Mouse (Mus musculus) kidney, postnatal 0 days (tissue): ENCODE data around the gene Adamts12. TPM values are rescaled to one million over a fixed set of nuclear protein-coding genes. Genes with fewer than 3 reads are reported as not detected.

Experiments used
- ATAC-seq: fragments of 200-750 bp; cut with Nextera tagmentation; replicated peaks from 2 replicates; pipeline ENCODE4 v1.8.0; 2017; ENCODE audit warnings: low read depth, moderate number of reproducible peaks, moderate TSS enrichment, moderate library complexity; ENCODE audit not compliant: low FRiP score
- DNase-seq: peaks from one replicate; pipeline ENCODE4 v3.0.0-alpha.2; 2016; ENCODE audit warnings: low spot score
- H3K27ac ChIP-seq: fragments of 300-500 bp; sonication (generic); 2 replicates; pipeline ENCODE4 v1.5.1; 2014; ENCODE audit warnings: mild to moderate bottlenecking
- H3K27me3 ChIP-seq: fragments of 300-500 bp; sonication (generic); 2 replicates; pipeline ENCODE4 v1.6.1; 2014; ENCODE audit warnings: low read length, mixed read lengths; ENCODE audit not compliant: insufficient read depth
- H3K36me3 ChIP-seq: fragments of 300-500 bp; sonication (generic); 2 replicates; pipeline ENCODE4 v1.6.1; 2014; ENCODE audit warnings: low read length, mixed read lengths; ENCODE audit not compliant: insufficient read depth
- H3K4me1 ChIP-seq: fragments of 300-500 bp; sonication (generic); replicated peaks from 2 replicates; pipeline ENCODE4 v1.6.1; 2014; ENCODE audit warnings: antibody characterized with exemption, low read length, mixed read lengths; ENCODE audit not compliant: insufficient read depth
- H3K4me2 ChIP-seq: fragments of 300-500 bp; sonication (generic); 2 replicates; pipeline ENCODE4 v1.6.1; 2014; ENCODE audit warnings: mild to moderate bottlenecking, low read length, moderate library complexity, mixed read lengths
- H3K4me3 ChIP-seq: fragments of 300-500 bp; sonication (generic); replicated peaks from 2 replicates; pipeline ENCODE4 v1.5.1; 2014; ENCODE audit warnings: low read depth, low read length
- H3K9ac ChIP-seq: fragments of 300-500 bp; sonication (generic); 2 replicates; pipeline ENCODE4 v1.6.1; 2014; ENCODE audit warnings: low read depth, low read length
- H3K9me3 ChIP-seq: fragments of 300-500 bp; sonication (generic); replicated peaks from 2 replicates; pipeline ENCODE4 v1.6.1; 2016; ENCODE audit warnings: low read length, inconsistent platforms, mixed read lengths
- CTCF ChIP-seq: IDR thresholded peaks from 2 replicates; pipeline ENCODE4 v1.5.1; 2016; ENCODE audit warnings: antibody characterized with exemption, low read depth, mild to moderate bottlenecking, moderate library complexity
- WGBS: fragments of 180-500 bp; shearing (Covaris S2); extraction: QIAGEN DNeasy Blood & Tissue Kit; methylation state at CpG from one replicate; pipeline ENCODE4 v1.1.7; 2014; 5-methylcytosine and 5-hydroxymethylcytosine counted together
- polyA plus RNA-seq: library from polyadenylated mRNA; unstranded; fragments of >200 nt; fragmentation: Nextera tagmentation; extraction: Ambion mirVana; gene quantifications from 2 replicates; pipeline ENCODE4 v1.2.1, GENCODE M21; 2015

Gene Adamts12
- polyA plus RNA-seq, 1 experiment from 2014 or later = 2.1 TPM

- no peaks in the 10 kb centered on the region for H3K36me3 ChIP-seq
- WGBS = 88% methylated on average over 5 of the region's 5 CpGs
- no peak for TF ChIP-seq CTCF
Observed at GRCm38 (mm10) chr15:11042828-11043227, 21.8 kb upstream of the Adamts12 start.

GRCm38 (mm10) chr15:11053678-11054439 is 10.7 kb upstream of the Adamts12 start:
- H3K4me3 ChIP-seq = no peak overlapping the region
- no peak overlapping the region for H3K27ac ChIP-seq
- ATAC-seq (no peak), DNase-seq (no peak)
- 87% methylated on average over 10 of the region's 10 CpGs for WGBS
- H3K9ac ChIP-seq = no peak overlapping the region
- H3K36me3 ChIP-seq = no peaks in the 10 kb centered on the region
- TF ChIP-seq CTCF = no peak
- no peaks in the 10 kb centered on the region for H3K9me3 ChIP-seq
- H3K27me3 ChIP-seq = no peaks in the 10 kb centered on the region
- H3K4me2 ChIP-seq = no peak overlapping the region
- no peaks in the 10 kb centered on the region for H3K4me1 ChIP-seq

More at GRCm38 (mm10) chr15:11042828-11043227, 21.8 kb upstream of the Adamts12 start:
- H3K4me1 ChIP-seq = no peaks in the 10 kb centered on the region; the same call in 1 of the 2 replicates
- 0 out of 2 replicates have a peak, but pooled peaks cover 5% of the 10 kb centered on the region for H3K27me3 ChIP-seq
- H3K4me3 ChIP-seq = no peak overlapping the region
- H3K9me3 ChIP-seq = no peaks in the 10 kb centered on the region
- H3K9ac ChIP-seq = no peak overlapping the region
- no peak overlapping the region for H3K4me2 ChIP-seq
- H3K27ac ChIP-seq = no peak overlapping the region
- no peak for ATAC-seq
- no peak for DNase-seq

GRCm38 (mm10) chr15:11054440-11055080 is 10.0 kb upstream of the Adamts12 start:
- H3K4me1 ChIP-seq = no peaks in the 10 kb centered on the region
- 74% methylated on average over 7 of the region's 7 CpGs for WGBS
- H3K27me3 ChIP-seq = no peaks in the 10 kb centered on the region
- no peaks in the 10 kb centered on the region for H3K36me3 ChIP-seq
- H3K9ac ChIP-seq = no peak overlapping the region
- no peak overlapping the region for H3K27ac ChIP-seq
- H3K4me2 ChIP-seq = no peak overlapping the region
- no peak overlapping the region for H3K4me3 ChIP-seq
- H3K9me3 ChIP-seq = no peaks in the 10 kb centered on the region
- DNase-seq (no peak), ATAC-seq (no peak)
- no peak for TF ChIP-seq CTCF

GRCm38 (mm10) chr15:11062903-11063302 is 1.7 kb upstream of the Adamts12 start:
- Histone ChIP-seq H3K9me3 (no peaks in the 10 kb centered on the region), H3K27ac (0 out of 2 replicates have a peak overlapping the region, but pooled peaks have one; percentile 25), H3K27me3 (no peaks in the 10 kb centered on the region), H3K36me3 (no peaks in the 10 kb centered on the region), H3K4me3 (no peak overlapping the region), H3K9ac (no peak overlapping the region), H3K4me1 (peaks cover 17% of the 10 kb centered on the region; the same call in 1 of the 2 replicates), H3K4me2 (no peak overlapping the region)
- ATAC-seq (no peak), DNase-seq (peak; percentile 53)
- no peak for TF ChIP-seq CTCF
- 69% methylated on average over 1 of the region's 1 CpGs for WGBS

- Histone ChIP-seq H3K4me1 (peaks cover 17% of the 10 kb centered on the region; the same call in 1 of the 2 replicates), H3K27ac (peak overlapping the region; percentile 92), H3K36me3 (no peaks in the 10 kb centered on the region), H3K4me2 (peak overlapping the region; percentile 75), H3K27me3 (no peaks in the 10 kb centered on the region), H3K9me3 (no peaks in the 10 kb centered on the region), H3K4me3 (no peak overlapping the region; the same call in 1 of the 2 replicates), H3K9ac (no peak overlapping the region)
- 13% methylated on average over 2 of the region's 2 CpGs for WGBS
- no peak for TF ChIP-seq CTCF
- DNase-seq (peak; percentile 74), ATAC-seq (no peak; the same call in 1 of the 2 replicates)
Observed at GRCm38 (mm10) chr15:11064160-11064557, 431 bp upstream of the Adamts12 start.

GRCm38 (mm10) chr15:11065528-11066171 is 1.1 kb downstream of the Adamts12 start:
- Histone ChIP-seq H3K4me3 (peak overlapping the region; percentile 44), H3K27ac (peak overlapping the region; percentile 92), H3K36me3 (no peaks in the 10 kb centered on the region), H3K9ac (peak overlapping the region; percentile 61), H3K4me1 (peaks cover 17% of the 10 kb centered on the region; the same call in 1 of the 2 replicates), H3K9me3 (no peaks in the 10 kb centered on the region), H3K27me3 (no peaks in the 10 kb centered on the region), H3K4me2 (peak overlapping the region; percentile 75)
- DNase-seq (peak; percentile 39), ATAC-seq (no peak)
- TF ChIP-seq CTCF = no peak
- WGBS = 8% methylated on average over 9 of the region's 9 CpGs
